Mouse (Mus musculus) liver, adult 2 months (tissue): Measurements from ENCODE around the gene Ldhd. TPM values are rescaled to one million over a fixed set of nuclear protein-coding genes. Genes with fewer than 3 reads are reported as not detected.

Experiments
- DNase-seq: peaks from one replicate; pipeline ENCODE4 v3.0.0-alpha.2; 2011; ENCODE audit warnings: low read depth, low spot score; ENCODE audit errors: extremely low read depth
- H3K27ac ChIP-seq: fragments of 200-500 bp; replicated peaks from 2 replicates; pipeline ENCODE4 v1.5.1; 2012; ENCODE audit warnings: low read depth, mild to moderate bottlenecking, control low read depth, inconsistent platforms, low read length; ENCODE audit not compliant: insufficient read depth
- H3K27me3 ChIP-seq: fragments of 200-500 bp; 2 replicates; pipeline ENCODE4 v1.6.1; 2012; ENCODE audit warnings: mild to moderate bottlenecking, moderate library complexity, low read length, inconsistent platforms; ENCODE audit not compliant: control insufficient read depth, insufficient read depth
- H3K36me3 ChIP-seq: fragments of 200-500 bp; 2 replicates; pipeline ENCODE4 v1.6.1; 2012; ENCODE audit warnings: low read length, inconsistent platforms; ENCODE audit not compliant: control insufficient read depth, insufficient read depth
- H3K4me1 ChIP-seq: fragments of 200-500 bp; 2 replicates; pipeline ENCODE4 v1.6.1; 2011; ENCODE audit warnings: low read length; ENCODE audit not compliant: control insufficient read depth, insufficient read depth
- H3K4me3 ChIP-seq: fragments of 200-500 bp; 2 replicates; pipeline ENCODE4 v1.5.1; 2011; ENCODE audit warnings: low read depth, mild to moderate bottlenecking, control low read depth, low read length, moderate library complexity; ENCODE audit not compliant: insufficient read depth
- H3K79me2 ChIP-seq: fragments of 200-500 bp; 2 replicates; pipeline ENCODE4 v1.6.1; 2012; ENCODE audit warnings: inconsistent platforms, mild to moderate bottlenecking, low read length, moderate library complexity; ENCODE audit not compliant: control insufficient read depth, insufficient read depth
- H3K9ac ChIP-seq: fragments of 200-500 bp; 2 replicates; pipeline ENCODE4 v1.6.1; 2012; ENCODE audit warnings: low read depth, mild to moderate bottlenecking, control low read depth, inconsistent platforms, low read length
- CTCF ChIP-seq: fragments of 200-500 bp; IDR thresholded peaks from 2 replicates; pipeline ENCODE4 v1.5.1; 2011; ENCODE audit warnings: low read depth, low read length, control low read depth
- POLR2A ChIP-seq: fragments of 200-500 bp; IDR thresholded peaks from 2 replicates; pipeline ENCODE4 v1.6.1; 2011; ENCODE audit warnings: low read length, control low read depth; ENCODE audit not compliant: insufficient read depth; ENCODE audit errors: extremely low read depth
- WGBS: fragments of 180-500 bp; shearing (Covaris S2); methylation state at CpG from one replicate; pipeline ENCODE4 v1.1.7; 2018; 5-methylcytosine and 5-hydroxymethylcytosine counted together
- polyA plus RNA-seq: library from polyadenylated mRNA; depleted of rRNA; stranded (reverse); fragments of >200 nt; gene quantifications from 2 replicates; pipeline ENCODE4 v1.2.3, GENCODE M21; 2012; rRNA removed
- total RNA-seq: library from RNA; depleted of rRNA; stranded (reverse); fragments of >200 nt; gene quantifications from 2 replicates; pipeline ENCODE4 v1.2.3, GENCODE M21; 2014; rRNA removed

Ldhd gene
- total and polyA plus RNA-seq, 2 experiments, result 91.7 to 175 TPM

- peaks cover 23% of the 10 kb centered on the region; the same call in 1 of the 2 replicates for H3K79me2 ChIP-seq
- peaks cover 12% of the 10 kb centered on the region for H3K4me1 ChIP-seq
- peaks cover 10% of the 10 kb centered on the region for H3K36me3 ChIP-seq
- H3K4me3 ChIP-seq, result no peak overlapping the region
- H3K27me3 ChIP-seq, result no peaks in the 10 kb centered on the region
- no peak overlapping the region for H3K27ac ChIP-seq
- DNase-seq, result no peak
- no peak overlapping the region for H3K9ac ChIP-seq
- TF ChIP-seq CTCF (no peak), POLR2A (no peak)
- 81% methylated on average over 3 of the region's 3 CpGs for WGBS
These were observed 49.9 kb downstream of the Ldhd start for GRCm38 (mm10) chr8:111580306-111580705.

- DNase-seq, result no peak
- Histone ChIP-seq H3K9ac (no peak overlapping the region), H3K4me1 (peaks cover 5% of the 10 kb centered on the region; the same call in 1 of the 2 replicates), H3K79me2 (peaks cover 25% of the 10 kb centered on the region), H3K27me3 (no peaks in the 10 kb centered on the region), H3K27ac (no peak overlapping the region), H3K36me3 (peaks cover 10% of the 10 kb centered on the region), H3K4me3 (no peak overlapping the region)
- no peak for TF ChIP-seq POLR2A
- no peak for TF ChIP-seq CTCF
- 94% methylated on average over 1 of the region's 1 CpGs for WGBS
These were observed 50.9 kb downstream of the Ldhd start for GRCm38 (mm10) chr8:111579318-111579717.

- no peaks in the 10 kb centered on the region for H3K4me1 ChIP-seq
- H3K36me3 ChIP-seq, result peaks cover 10% of the 10 kb centered on the region
- no peaks in the 10 kb centered on the region for H3K27me3 ChIP-seq
- DNase-seq, result no peak
- no peak overlapping the region for H3K9ac ChIP-seq
- 84% methylated on average over 9 of the region's 9 CpGs for WGBS
- TF ChIP-seq POLR2A (no peak), CTCF (no peak)
- no peak overlapping the region for H3K4me3 ChIP-seq
- H3K27ac ChIP-seq, result no peak overlapping the region
- H3K79me2 ChIP-seq, result peaks cover 32% of the 10 kb centered on the region
These were observed 52.2 kb downstream of the Ldhd start for GRCm38 (mm10) chr8:111577880-111578533.

- Histone ChIP-seq H3K4me3 (no peak overlapping the region), H3K9ac (no peak overlapping the region)
These were observed 53.7 kb downstream of the Ldhd start for GRCm38 (mm10) chr8:111576501-111576900.

GRCm38 (mm10) chr8:111575492-111575891 is 54.7 kb downstream of the Ldhd start:
- no peak overlapping the region for H3K27ac ChIP-seq
- peaks cover 8% of the 10 kb centered on the region; the same call in 1 of the 2 replicates for H3K36me3 ChIP-seq
- H3K4me1 ChIP-seq, result peaks cover 6% of the 10 kb centered on the region
- no peak overlapping the region for H3K4me3 ChIP-seq
- 98% methylated on average over 4 of the region's 4 CpGs for WGBS
- DNase-seq, result no peak
- H3K9ac ChIP-seq, result no peak overlapping the region
- H3K27me3 ChIP-seq, result no peaks in the 10 kb centered on the region
- H3K79me2 ChIP-seq, result peaks cover 39% of the 10 kb centered on the region
- TF ChIP-seq POLR2A, result no peak
- no peak for TF ChIP-seq CTCF

More at GRCm38 (mm10) chr8:111576501-111576900, 53.7 kb downstream of the Ldhd start:
- peaks cover 6% of the 10 kb centered on the region for H3K4me1 ChIP-seq
- peaks cover 8% of the 10 kb centered on the region; the same call in 1 of the 2 replicates for H3K36me3 ChIP-seq
- H3K27me3 ChIP-seq, result no peaks in the 10 kb centered on the region
- no peak for TF ChIP-seq POLR2A
- TF ChIP-seq CTCF, result no peak
- H3K79me2 ChIP-seq, result peaks cover 39% of the 10 kb centered on the region
- no peak for DNase-seq
- no peak overlapping the region for H3K27ac ChIP-seq

- Histone ChIP-seq H3K79me2 (peaks cover 46% of the 10 kb centered on the region), H3K4me3 (no peak overlapping the region), H3K4me1 (peaks cover 8% of the 10 kb centered on the region), H3K36me3 (peaks cover 8% of the 10 kb centered on the region; the same call in 1 of the 2 replicates), H3K27me3 (no peaks in the 10 kb centered on the region), H3K9ac (no peak overlapping the region), H3K27ac (no peak overlapping the region)
- DNase-seq, result no peak
- no peak for TF ChIP-seq CTCF
- no peak for TF ChIP-seq POLR2A
- WGBS, result 90% methylated on average over 2 of the region's 2 CpGs
These were observed 56.2 kb downstream of the Ldhd start for GRCm38 (mm10) chr8:111574016-111574415.

Other genes starting within 250 kb of the Ldhd start
- gene Fa2h, start 236.6 kb downstream of the Ldhd start, total RNA-seq, result 0.09 TPM in 1 of 2 replicates, not detected in the other
- 0.06 and 0.09 TPM in 2 replicates for gene Fa2h, start 236.6 kb downstream of the Ldhd start, polyA plus RNA-seq
- 4.8 and 5.4 TPM in 2 replicates for gene Wdr59, start 108.3 kb downstream of the Ldhd start, total RNA-seq
- gene Wdr59, start 108.3 kb downstream of the Ldhd start, polyA plus RNA-seq, result 4.9 and 5.3 TPM in 2 replicates
- gene Znrf1, start 94.3 kb downstream of the Ldhd start, total RNA-seq, result 13.8 and 19.9 TPM in 2 replicates
- 35.9 and 44.3 TPM in 2 replicates for gene Znrf1, start 94.3 kb downstream of the Ldhd start, polyA plus RNA-seq
- 4.7 and 5.0 TPM in 2 replicates for gene Zfp1, start 13.0 kb upstream of the Ldhd start, total RNA-seq
- 2.9 and 4.3 TPM in 2 replicates for gene Zfp1, start 13.0 kb upstream of the Ldhd start, polyA plus RNA-seq
- gene Ctrb1, start 60.6 kb upstream of the Ldhd start, total RNA-seq, result 50.9 and 134 TPM in 2 replicates
- 1.9 and 5.3 TPM in 2 replicates for gene Ctrb1, start 60.6 kb upstream of the Ldhd start, polyA plus RNA-seq
- gene Bcar1, start 113.4 kb upstream of the Ldhd start, total RNA-seq, result 11.3 and 18.0 TPM in 2 replicates
- gene Bcar1, start 113.4 kb upstream of the Ldhd start, polyA plus RNA-seq, result 41.2 and 53.2 TPM in 2 replicates
- 27.6 and 40.7 TPM in 2 replicates for gene Cfdp1, start 223.9 kb upstream of the Ldhd start, total RNA-seq
- 3.8 and 4.6 TPM in 2 replicates for gene Cfdp1, start 223.9 kb upstream of the Ldhd start, polyA plus RNA-seq
- 5.0 and 7.9 TPM in 2 replicates for gene Tmem170, start 246.4 kb upstream of the Ldhd start, total RNA-seq
- gene Tmem170, start 246.4 kb upstream of the Ldhd start, polyA plus RNA-seq, result 3.3 and 3.8 TPM in 2 replicates